Mouse (Mus musculus) G1E (cell line): Measurements from ENCODE around the gene Gm13288.
"Not testable (repeated sequence)": the region's sequence is repeated elsewhere in the genome, so short reads cannot be mapped to it uniquely, and the experiment has no call there.

Experiments used
- CTCF ChIP-seq: IDR thresholded peaks from 2 replicates; pipeline ENCODE4 v1.5.1; 2012; ENCODE audit warnings: low read depth, low read length, inconsistent platforms, mixed read lengths
- GATA1 ChIP-seq: IDR thresholded peaks from 2 replicates; pipeline ENCODE4 v1.6.1; 2012; ENCODE audit warnings: borderline replicate concordance, low read length, inconsistent platforms, mixed read lengths
- GATA2 ChIP-seq: IDR thresholded peaks from 2 replicates; pipeline ENCODE4 v1.6.1; 2012; ENCODE audit warnings: low read depth, low read length, inconsistent platforms, borderline replicate concordance
- POLR2AphosphoS5 ChIP-seq: IDR thresholded peaks from 2 replicates; pipeline ENCODE4 v1.6.1; 2012; ENCODE audit warnings: low read depth, low read length, inconsistent platforms; ENCODE audit not compliant: insufficient replicate concordance
- TAL1 ChIP-seq: conservative IDR thresholded peaks from 2 replicates; pipeline ENCODE4 v1.6.1; 2012; ENCODE audit warnings: low read depth, low read length, inconsistent platforms, mixed read lengths

GRCm38 (mm10) chr4:88827116-88827515 lies 21.8 kb downstream of the Gm13288 start, which contains the start of gene Ifna6:
- TF ChIP-seq CTCF, GATA1, POLR2AphosphoS5, TAL1, GATA2: not testable (repeated sequence)
